Mouse (Mus musculus) neural tube, embryonic 14.5 days (tissue): ENCODE measurements around the gene Abhd17a. TPM values are rescaled to one million over a fixed set of nuclear protein-coding genes. Genes with fewer than 3 reads are reported as not detected.
A peak's percentile ranks its signal among the peaks of the same experiment; 100 is the strongest.

Source experiments
- ATAC-seq: fragments of 200-750 bp; cut with Nextera tagmentation; 2 replicates; pipeline ENCODE4 v1.8.0; 2017; ENCODE audit warnings: low read depth, mild to moderate bottlenecking, moderate TSS enrichment, moderate library complexity
- H3K27ac ChIP-seq: fragments of 300-500 bp; sonication (generic); 2 replicates; pipeline ENCODE4 v1.5.1; 2014; ENCODE audit warnings: low read depth, mild to moderate bottlenecking, control low read depth, low read length, moderate library complexity, mixed read lengths
- H3K27me3 ChIP-seq: fragments of 300-500 bp; sonication (generic); 2 replicates; pipeline ENCODE4 v1.6.1; 2014; ENCODE audit warnings: low read length; ENCODE audit not compliant: control insufficient read depth, insufficient read depth
- H3K36me3 ChIP-seq: fragments of 300-500 bp; sonication (generic); 2 replicates; pipeline ENCODE4 v1.6.1; 2014; ENCODE audit warnings: low read length, mixed read lengths; ENCODE audit not compliant: control insufficient read depth, insufficient read depth
- H3K4me1 ChIP-seq: fragments of 300-500 bp; sonication (generic); 2 replicates; pipeline ENCODE4 v1.6.1; 2014; ENCODE audit warnings: low read length; ENCODE audit not compliant: control insufficient read depth, insufficient read depth
- H3K4me2 ChIP-seq: fragments of 300-500 bp; sonication (generic); 2 replicates; pipeline ENCODE4 v1.6.1; 2014; ENCODE audit warnings: mild to moderate bottlenecking, low read depth, low read length, control low read depth
- H3K4me3 ChIP-seq: fragments of 300-500 bp; sonication (generic); 2 replicates; pipeline ENCODE4 v1.5.1; 2014; ENCODE audit warnings: low read depth, low read length, control low read depth, mixed read lengths
- H3K9ac ChIP-seq: fragments of 300-500 bp; sonication (generic); replicated peaks from 2 replicates; pipeline ENCODE4 v1.6.1; 2014; ENCODE audit warnings: low read depth, mild to moderate bottlenecking, control low read depth, low read length, mixed read lengths
- H3K9me3 ChIP-seq: fragments of 300-500 bp; sonication (generic); 2 replicates; pipeline ENCODE4 v1.6.1; 2016; ENCODE audit warnings: low read length; ENCODE audit not compliant: control insufficient read depth
- WGBS: fragments of 180-500 bp; shearing (Covaris S2); extraction: QIAGEN DNeasy Blood & Tissue Kit; methylation state at CpG from one replicate; pipeline ENCODE4 v1.1.7; 2014; 5-methylcytosine and 5-hydroxymethylcytosine counted together
- polyA plus RNA-seq: library from polyadenylated mRNA; unstranded; fragments of >200 nt; fragmentation: Nextera tagmentation; extraction: Ambion mirVana; gene quantifications from 2 replicates; pipeline ENCODE4 v1.2.1, GENCODE M21; 2014

The Abhd17a gene
- polyA plus RNA-seq, 1 experiment from 2014 or later = 155 TPM

- Histone ChIP-seq H3K9me3 (no peaks in the 10 kb centered on the region), H3K9ac (peak within 1 kb of the TSS; percentile 43), H3K27me3 (no peaks in the 10 kb centered on the region), H3K4me1 (peaks cover 10% of the 10 kb centered on the region), H3K4me3 (peak within 1 kb of the TSS; percentile 52), H3K4me2 (peak within 1 kb of the TSS; percentile 83), H3K36me3 (peaks cover 9% of the 10 kb centered on the region), H3K27ac (peak within 1 kb of the TSS; percentile 78)
- peak; percentile 95 for ATAC-seq
- under 1% methylated on average over 53 of the region's 54 CpGs for WGBS
Measured at GRCm38 (mm10) chr10:80602698-80603325, 12.7 kb upstream of the Abhd17a start, which contains the start of the genes Scamp4 and Adat3. Scamp4 (plus strand) TSS chr10:80602872. Adat3 (plus strand) TSS chr10:80602880.

GRCm38 (mm10) chr10:80596318-80596717 is 6.2 kb upstream of the Abhd17a start:
- H3K9me3 ChIP-seq = no peaks in the 10 kb centered on the region
- no peak overlapping the region for H3K4me2 ChIP-seq
- WGBS = 46% methylated on average over 4 of the region's 4 CpGs
- no peaks in the 10 kb centered on the region for H3K4me1 ChIP-seq
- no peak for ATAC-seq
- no peak overlapping the region for H3K9ac ChIP-seq
- no peak overlapping the region for H3K4me3 ChIP-seq
- no peaks in the 10 kb centered on the region for H3K36me3 ChIP-seq
- no peak overlapping the region for H3K27ac ChIP-seq
- no peaks in the 10 kb centered on the region for H3K27me3 ChIP-seq

- no peaks in the 10 kb centered on the region for H3K9me3 ChIP-seq
- peak overlapping the region; percentile 79 for H3K4me3 ChIP-seq
- H3K36me3 ChIP-seq = 0 out of 2 replicates have a peak, but pooled peaks cover 6% of the 10 kb centered on the region
- H3K27ac ChIP-seq = peak overlapping the region; percentile 52; the same call in 1 of the 2 replicates
- H3K4me2 ChIP-seq = peak overlapping the region; percentile 64
- ATAC-seq = no peak
- H3K9ac ChIP-seq = peak overlapping the region; percentile 86
- H3K27me3 ChIP-seq = no peaks in the 10 kb centered on the region
- peaks cover 11% of the 10 kb centered on the region for H3K4me1 ChIP-seq
- 21% methylated on average over 12 of the region's 12 CpGs for WGBS
Measured at GRCm38 (mm10) chr10:80589127-80589878, 838 bp downstream of the Abhd17a start.

DNA sequence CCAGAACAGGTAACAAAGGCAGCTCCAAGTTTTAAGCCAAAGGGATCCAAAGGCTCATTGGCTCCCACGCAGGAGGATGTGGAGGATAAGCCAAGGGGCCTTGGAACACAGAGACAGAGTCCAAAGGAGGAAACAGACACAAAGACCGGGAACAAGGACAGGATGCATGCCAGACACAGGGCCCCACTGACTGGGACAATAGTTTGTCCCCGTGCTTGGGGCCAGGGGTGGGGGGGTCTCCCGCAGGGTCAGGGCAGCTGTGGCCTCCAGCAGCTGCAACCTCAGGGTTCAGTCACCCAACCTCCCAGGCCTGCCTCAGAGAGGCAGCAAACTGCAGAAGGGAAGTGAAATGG is 2.9 kb downstream of the Abhd17a start:
- WGBS = 30% methylated on average over 4 of the region's 4 CpGs
- Histone ChIP-seq H3K9me3 (no peaks in the 10 kb centered on the region), H3K9ac (no peak overlapping the region), H3K4me3 (no peak overlapping the region), H3K4me2 (no peak overlapping the region), H3K27ac (no peak overlapping the region; the same call in 1 of the 2 replicates), H3K4me1 (peaks cover 11% of the 10 kb centered on the region), H3K27me3 (no peaks in the 10 kb centered on the region), H3K36me3 (0 out of 2 replicates have a peak, but pooled peaks cover 6% of the 10 kb centered on the region)
- ATAC-seq = no peak

DNA sequence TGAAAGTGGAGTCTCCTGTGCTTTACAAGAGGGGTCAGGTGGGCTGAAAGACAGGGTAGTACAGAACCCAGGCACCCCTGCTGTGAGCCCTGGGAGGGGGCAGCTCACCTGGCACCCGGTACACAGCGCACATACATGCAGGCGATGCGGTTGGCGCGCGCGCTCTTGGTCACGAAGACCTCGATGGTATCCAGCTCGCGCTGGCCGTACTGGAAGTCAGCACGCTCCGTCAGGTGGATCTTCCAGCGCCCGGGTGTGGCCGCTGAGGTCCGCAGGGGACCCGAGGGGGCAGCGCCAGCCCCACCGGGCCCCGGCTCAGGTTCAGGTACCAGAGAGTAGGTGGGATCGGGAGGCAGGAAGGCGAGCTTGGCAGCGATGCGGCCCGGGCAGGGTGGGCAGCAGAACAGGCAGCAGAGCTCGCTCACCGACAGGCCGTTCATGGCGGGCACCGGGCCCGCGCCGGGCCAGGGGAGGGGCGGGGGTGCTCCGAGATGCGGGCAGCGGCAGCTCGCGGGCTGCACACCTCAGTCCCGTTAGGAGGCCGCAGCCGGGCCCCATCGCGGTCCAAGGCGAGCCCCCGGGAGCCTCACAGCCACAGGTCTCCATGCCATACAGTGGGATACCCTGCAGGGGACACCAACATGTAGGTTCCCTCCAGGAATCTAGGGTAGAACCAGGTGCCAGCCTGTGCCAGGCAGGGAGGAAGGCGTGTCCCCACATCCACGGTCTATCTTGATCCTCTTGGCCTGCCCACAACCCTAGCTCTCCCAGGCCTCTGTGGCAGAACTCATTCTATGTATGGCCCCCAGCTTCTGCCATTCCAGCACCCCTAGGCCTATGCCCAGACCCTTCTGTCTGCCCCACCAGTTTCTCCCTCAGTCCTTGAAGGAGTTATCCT is 3.5 kb downstream of the Abhd17a start:
- H3K4me1 ChIP-seq = peaks cover 11% of the 10 kb centered on the region
- WGBS = 95% methylated on average over 35 of the region's 51 CpGs
- H3K4me2 ChIP-seq = 0 out of 2 replicates have a peak overlapping the region, but pooled peaks have one; percentile 8
- no peak overlapping the region for H3K9ac ChIP-seq
- H3K36me3 ChIP-seq = 0 out of 2 replicates have a peak, but pooled peaks cover 6% of the 10 kb centered on the region
- H3K27ac ChIP-seq = no peak overlapping the region; the same call in 1 of the 2 replicates
- H3K9me3 ChIP-seq = no peaks in the 10 kb centered on the region
- no peaks in the 10 kb centered on the region for H3K27me3 ChIP-seq
- no peak for ATAC-seq
- H3K4me3 ChIP-seq = no peak overlapping the region

DNA sequence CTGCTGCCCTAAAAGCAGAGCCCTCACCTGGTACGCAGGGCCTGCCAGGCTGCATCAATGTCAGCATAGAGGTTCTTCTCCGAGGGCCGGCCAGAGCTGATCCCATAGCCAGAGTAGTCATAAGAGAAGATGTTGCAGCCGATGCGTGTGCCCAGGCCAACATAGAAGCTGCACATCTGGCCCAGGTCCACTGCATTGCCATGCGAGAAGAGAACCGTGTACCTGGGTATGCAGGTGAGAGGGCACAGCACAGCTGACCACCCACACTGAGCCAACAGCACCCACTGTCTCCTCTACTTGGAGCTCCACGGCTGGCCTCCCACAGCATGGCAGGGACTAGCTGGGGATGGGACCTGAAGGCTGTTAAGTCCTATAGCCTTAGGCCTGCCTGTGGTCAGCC is 4.6 kb downstream of the Abhd17a start:
- no peaks in the 10 kb centered on the region for H3K27me3 ChIP-seq
- no peak overlapping the region for H3K27ac ChIP-seq
- no peak overlapping the region for H3K4me2 ChIP-seq
- peaks cover 11% of the 10 kb centered on the region for H3K4me1 ChIP-seq
- 94% methylated on average over 8 of the region's 8 CpGs for WGBS
- no peak overlapping the region for H3K9ac ChIP-seq
- 0 out of 2 replicates have a peak, but pooled peaks cover 6% of the 10 kb centered on the region for H3K36me3 ChIP-seq
- H3K4me3 ChIP-seq = no peak overlapping the region
- H3K9me3 ChIP-seq = no peaks in the 10 kb centered on the region
- no peak for ATAC-seq

GRCm38 (mm10) chr10:80584642-80585552 is 5.2 kb downstream of the Abhd17a start:
- no peak for ATAC-seq
- Histone ChIP-seq H3K4me2 (no peak overlapping the region), H3K27me3 (no peaks in the 10 kb centered on the region), H3K9me3 (no peaks in the 10 kb centered on the region), H3K9ac (no peak overlapping the region), H3K36me3 (0 out of 2 replicates have a peak, but pooled peaks cover 6% of the 10 kb centered on the region), H3K4me1 (peaks cover 11% of the 10 kb centered on the region), H3K4me3 (no peak overlapping the region), H3K27ac (no peak overlapping the region)
- 77% methylated on average over 12 of the region's 12 CpGs for WGBS

DNA sequence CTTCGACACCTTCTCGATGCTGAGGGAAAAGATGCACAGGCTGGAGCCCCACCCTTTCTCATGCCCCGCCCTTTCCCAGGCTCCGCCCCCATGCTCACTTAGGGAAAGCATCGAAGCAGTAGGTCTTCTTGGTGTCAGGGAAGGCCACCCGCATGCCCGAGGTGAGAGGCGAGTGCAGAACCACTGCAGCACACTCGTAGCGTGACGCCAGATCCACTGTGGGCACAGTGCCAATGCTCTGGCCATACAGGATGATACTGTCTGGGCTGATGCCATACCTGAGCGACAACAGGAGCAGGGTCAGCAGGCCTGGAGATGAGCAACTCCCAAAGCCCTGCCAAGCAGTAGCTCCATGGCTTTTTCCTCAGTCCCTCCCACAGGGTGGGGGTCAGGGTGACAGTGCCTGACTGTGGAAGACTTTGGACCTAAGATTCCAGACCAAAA is 6.1 kb downstream of the Abhd17a start:
- 0 out of 2 replicates have a peak, but pooled peaks cover 6% of the 10 kb centered on the region for H3K36me3 ChIP-seq
- no peak overlapping the region for H3K4me2 ChIP-seq
- H3K4me3 ChIP-seq = no peak overlapping the region
- H3K9ac ChIP-seq = no peak overlapping the region
- peaks cover 6% of the 10 kb centered on the region for H3K4me1 ChIP-seq
- no peaks in the 10 kb centered on the region for H3K27me3 ChIP-seq
- ATAC-seq = no peak
- no peak overlapping the region for H3K27ac ChIP-seq
- 58% methylated on average over 12 of the region's 12 CpGs for WGBS
- no peaks in the 10 kb centered on the region for H3K9me3 ChIP-seq
